Mouse (Mus musculus) liver, adult (tissue): ENCODE measurements around the gene Khsrp.
A peak's percentile ranks its signal among the peaks of the same experiment; 100 is the strongest.

Experiments used
- GATA4 ChIP-seq: IDR thresholded peaks from 2 replicates; pipeline ENCODE4 v1.6.1; 2014; ENCODE audit warnings: mild to moderate bottlenecking, low read length; ENCODE audit not compliant: insufficient replicate concordance

Khsrp gene

GRCm38 (mm10) chr17:57030931-57031660 lies at the start of gene Khsrp:
TSS of gene Khsrp (minus strand) at chr17:57031522.
- TF ChIP-seq GATA4, result no peak

DNA sequence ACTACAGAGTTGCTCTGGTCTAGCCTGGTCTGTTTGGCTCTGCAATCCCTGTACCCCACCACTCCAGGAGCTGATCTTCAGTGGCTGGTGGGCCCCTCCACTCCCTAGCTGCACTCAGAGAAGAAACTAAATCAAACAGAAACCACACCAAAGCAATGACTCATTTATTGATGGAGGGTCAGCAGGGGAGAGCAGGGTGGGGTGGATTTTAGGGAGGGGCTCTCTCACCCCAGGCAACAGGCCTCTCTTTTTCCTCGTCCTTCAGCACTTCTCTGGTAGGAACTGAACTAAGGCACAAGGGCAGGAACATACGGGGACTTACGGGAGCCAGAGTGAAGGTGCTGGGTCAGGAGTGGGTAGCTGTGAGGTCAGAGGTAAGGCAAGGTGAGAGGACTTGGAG lies 48.6 kb upstream of the Khsrp start:
- no peak for TF ChIP-seq GATA4

GRCm38 (mm10) chr17:57078336-57078735 lies 47.0 kb upstream of the Khsrp start, which contains the start of gene Dennd1c:
TSS of gene Dennd1c (minus strand) at chr17:57078514.
- no peak for TF ChIP-seq GATA4

DNA sequence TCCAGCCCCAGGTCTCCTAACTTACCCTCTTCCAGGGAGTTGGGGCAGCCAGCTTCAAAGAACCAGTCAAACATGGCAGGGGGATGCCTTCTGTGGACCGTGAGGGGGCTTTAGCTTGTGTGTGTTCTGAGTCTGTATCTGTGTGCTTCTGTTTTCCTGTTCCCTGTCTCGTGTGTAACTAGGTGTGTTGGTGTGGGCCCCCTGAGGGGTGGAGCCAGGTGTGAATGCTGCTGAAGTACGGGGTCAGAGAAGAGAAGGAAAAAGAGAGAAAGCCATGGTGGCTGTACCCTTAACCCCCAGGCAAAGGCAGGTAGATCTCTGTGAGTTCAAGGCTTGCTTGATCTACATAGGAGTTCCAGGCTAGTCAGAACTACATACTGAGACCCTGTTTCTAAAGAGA lies 45.6 kb upstream of the Khsrp start:
- TF ChIP-seq GATA4, result no peak

DNA sequence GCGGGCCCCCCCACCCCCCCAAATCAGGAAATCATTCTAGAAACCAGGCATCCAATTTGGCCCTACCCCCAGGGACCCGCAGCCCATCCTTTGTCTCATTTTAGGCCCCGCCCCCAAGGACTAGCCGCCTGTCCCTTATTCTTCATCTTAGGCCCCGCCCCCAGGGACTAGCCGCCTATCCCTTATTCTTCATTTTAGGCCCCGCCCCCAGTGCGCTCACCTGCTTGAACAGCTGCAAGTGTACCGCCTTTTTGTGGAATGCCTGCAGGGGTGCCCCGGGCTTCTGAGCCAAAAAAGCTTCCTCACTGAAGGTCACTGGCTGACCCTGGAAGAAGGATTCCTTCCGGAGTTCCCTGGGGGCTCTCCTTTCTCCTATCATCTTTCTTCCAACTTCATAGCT lies 39.4 kb upstream of the Khsrp start:
- no peak for TF ChIP-seq GATA4

GRCm38 (mm10) chr17:57070272-57070671 lies 39.0 kb upstream of the Khsrp start:
- TF ChIP-seq GATA4, result no peak

- no peak for TF ChIP-seq GATA4
Measured at GRCm38 (mm10) chr17:57066908-57067307, 35.6 kb upstream of the Khsrp start.

GRCm38 (mm10) chr17:57063031-57063430 lies 31.7 kb upstream of the Khsrp start:
- no peak for TF ChIP-seq GATA4

DNA sequence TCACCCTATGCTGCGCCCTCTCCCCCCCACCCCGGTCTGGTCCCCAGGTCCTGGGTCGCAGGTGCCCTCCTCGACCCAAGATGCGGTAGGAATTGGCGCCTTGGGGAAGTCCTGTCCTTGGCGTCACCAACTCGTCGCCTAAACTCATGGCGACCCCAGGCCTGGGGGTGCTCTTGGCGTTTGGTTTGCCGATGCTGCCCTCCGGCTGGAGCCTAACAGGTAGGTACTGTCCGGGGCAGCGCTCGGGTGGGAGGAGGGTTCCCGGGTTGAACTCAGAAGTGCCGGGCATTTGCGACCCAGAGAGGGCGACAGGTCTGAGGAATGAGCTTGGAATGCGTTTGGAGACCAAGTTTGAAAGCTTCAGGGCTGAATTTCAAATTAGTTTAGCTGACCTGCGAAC lies 31.2 kb upstream of the Khsrp start:
- no peak for TF ChIP-seq GATA4

DNA sequence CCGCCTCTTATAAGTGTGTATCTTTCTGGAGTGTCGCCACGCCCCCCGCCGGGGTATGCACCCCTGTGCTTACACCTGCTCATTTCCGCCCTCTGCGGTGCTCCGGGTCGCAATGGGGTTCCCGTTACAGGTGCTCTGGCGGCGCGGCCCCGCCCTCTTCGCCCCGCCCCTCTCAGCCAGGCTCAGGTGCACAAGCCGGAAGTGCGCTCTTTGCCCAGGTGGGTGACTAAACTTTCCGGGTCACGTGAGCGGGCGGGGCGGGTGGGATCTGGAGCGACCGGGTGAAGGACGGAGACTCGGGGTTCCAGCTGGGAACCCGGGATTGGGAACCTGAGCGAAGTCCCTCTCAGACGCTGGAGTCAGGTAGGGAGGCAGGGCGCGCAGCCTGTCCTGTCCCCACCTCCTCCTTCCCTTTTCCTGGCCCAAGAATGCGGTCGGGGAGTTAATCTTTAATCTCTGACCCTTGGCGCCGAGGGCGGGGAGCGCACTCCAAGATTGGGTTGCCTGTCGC lies 30.7 kb upstream of the Khsrp start:
- peak; percentile 39; the same call in 1 of the 2 replicates for TF ChIP-seq GATA4

DNA sequence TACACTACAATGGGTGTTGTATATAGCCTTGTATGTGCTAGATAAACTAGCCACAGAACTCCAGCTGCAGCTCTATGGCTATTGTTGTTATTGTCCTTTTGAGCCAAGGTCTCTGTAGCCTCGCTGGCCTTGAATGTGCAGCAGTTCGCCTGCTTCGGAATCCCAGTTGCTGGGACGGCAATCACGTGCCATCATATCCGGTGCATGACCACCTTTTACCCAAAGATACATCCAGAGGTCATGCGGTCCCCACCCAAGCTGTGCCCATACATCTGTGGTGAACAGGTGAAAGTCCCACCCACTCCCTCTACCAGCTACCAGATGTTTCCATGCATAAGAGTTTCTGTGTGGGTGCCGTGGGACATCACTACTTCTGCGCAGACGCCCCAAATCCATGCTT lies 29.7 kb upstream of the Khsrp start:
- TF ChIP-seq GATA4, result no peak

- peak; percentile 100 for TF ChIP-seq GATA4
Measured at GRCm38 (mm10) chr17:57060231-57060801, 29.0 kb upstream of the Khsrp start.

- TF ChIP-seq GATA4, result no peak
Measured at GRCm38 (mm10) chr17:57059486-57059977, 28.2 kb upstream of the Khsrp start, which contains the start of gene Slc25a23. TSS of gene Slc25a23 (minus strand) at chr17:57059863.

GRCm38 (mm10) chr17:57058891-57059485 lies 27.7 kb upstream of the Khsrp start, which contains the start of gene Crb3:
TSS of gene Crb3 (plus strand) at chr17:57059105.
- TF ChIP-seq GATA4, result no peak

- no peak for TF ChIP-seq GATA4
Measured at GRCm38 (mm10) chr17:57056246-57056645, 24.9 kb upstream of the Khsrp start.

GRCm38 (mm10) chr17:57048816-57049215 lies 17.5 kb upstream of the Khsrp start:
- no peak for TF ChIP-seq GATA4
